Mouse (Mus musculus) thymus, adult 2 months (tissue): ENCODE data around the gene Zfp366.

ENCODE experiments used
- CTCF ChIP-seq: fragments of 200-500 bp; IDR thresholded peaks from 2 replicates; pipeline ENCODE4 v1.5.1; 2012; ENCODE audit warnings: mild to moderate bottlenecking, control low read depth, low read length, moderate library complexity, borderline replicate concordance; ENCODE audit not compliant: control insufficient read depth, poor library complexity, insufficient read depth; ENCODE audit errors: extremely low read depth
- POLR2A ChIP-seq: fragments of 200-500 bp; IDR thresholded peaks from 2 replicates; pipeline ENCODE4 v1.6.1; 2012; ENCODE audit warnings: mild to moderate bottlenecking, low read length, control low read depth, moderate library complexity; ENCODE audit not compliant: control insufficient read depth, poor library complexity, insufficient read depth; ENCODE audit errors: extremely low read depth

GRCm38 (mm10) chr13:99191063-99191462, 6.4 kb downstream of the Zfp366 start:
- TF ChIP-seq CTCF (no peak), POLR2A (no peak)
